Mouse (Mus musculus): ENCODE measurements around the gene Eif4enif1. TPM values are rescaled to one million over a fixed set of nuclear protein-coding genes. Genes with fewer than 3 reads are reported as not detected.
"Not testable (repeated sequence)": the region's sequence is repeated elsewhere in the genome, so short reads cannot be mapped to it uniquely, and the experiment has no call there.

The Eif4enif1 gene
- total RNA-seq, 2 experiments from 2014 or later, result 40.5 to 42.1 TPM

DNA sequence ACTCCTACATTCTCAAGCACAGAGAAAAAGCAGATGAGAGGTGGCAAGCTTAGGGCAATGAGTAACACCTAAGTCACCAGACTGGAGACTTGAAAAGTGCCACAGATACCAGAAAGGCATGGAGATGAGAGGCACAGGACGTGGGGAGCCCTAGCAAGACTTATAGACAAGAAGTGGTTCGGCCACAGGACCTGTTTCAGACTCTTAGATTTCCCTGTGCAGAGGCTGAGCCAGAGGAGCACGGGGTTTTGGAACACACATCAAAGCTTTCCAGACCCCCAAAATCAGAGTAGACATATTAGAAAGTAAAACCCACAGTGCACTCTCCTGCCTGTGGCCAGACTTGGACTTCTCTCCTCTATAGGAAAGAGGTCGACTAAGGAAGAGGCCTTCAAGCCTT is 20.9 kb upstream of the Eif4enif1 start:
- peak; percentile 68 to 82 for DNase-seq

DNA sequence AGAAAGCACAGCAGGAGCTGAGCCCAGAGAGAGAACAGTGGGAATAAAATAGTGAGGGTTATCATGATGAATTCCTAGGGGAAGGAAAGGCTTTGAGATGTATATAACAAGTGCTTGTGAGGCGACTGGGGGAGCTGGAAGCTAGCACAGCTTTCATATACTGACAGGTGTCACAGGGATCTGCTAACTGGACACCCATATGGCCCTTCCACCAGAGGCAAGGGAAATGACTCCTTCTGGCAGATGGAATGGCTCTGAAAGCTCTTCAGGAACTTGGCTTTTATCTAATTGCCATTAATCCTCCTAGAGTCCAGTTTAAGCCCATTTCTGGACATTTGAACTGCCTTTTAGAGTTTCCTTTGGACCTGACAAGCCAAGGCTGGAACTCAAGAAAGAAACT is 20.2 kb upstream of the Eif4enif1 start:
- not testable (repeated sequence) for DNase-seq

DNA sequence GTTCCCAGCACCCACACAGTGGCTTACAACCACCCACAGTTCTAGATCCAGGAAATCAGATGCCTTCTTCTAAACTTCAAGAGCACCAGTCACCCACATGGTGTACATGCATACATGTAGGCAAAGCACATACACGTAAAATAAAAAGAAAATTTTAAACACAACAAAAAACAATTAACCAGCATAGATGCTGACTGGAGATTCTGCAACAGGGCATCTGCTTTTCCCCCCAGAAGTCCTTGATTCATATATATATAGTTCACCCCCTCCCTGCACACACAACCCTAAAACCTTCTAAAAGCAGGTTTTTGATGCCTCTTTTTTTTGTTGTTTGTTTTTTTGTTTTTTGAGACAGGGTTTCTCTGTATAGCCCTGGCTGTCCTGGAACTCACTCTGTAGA is 19.5 kb upstream of the Eif4enif1 start:
- not testable (repeated sequence) for DNase-seq

DNA sequence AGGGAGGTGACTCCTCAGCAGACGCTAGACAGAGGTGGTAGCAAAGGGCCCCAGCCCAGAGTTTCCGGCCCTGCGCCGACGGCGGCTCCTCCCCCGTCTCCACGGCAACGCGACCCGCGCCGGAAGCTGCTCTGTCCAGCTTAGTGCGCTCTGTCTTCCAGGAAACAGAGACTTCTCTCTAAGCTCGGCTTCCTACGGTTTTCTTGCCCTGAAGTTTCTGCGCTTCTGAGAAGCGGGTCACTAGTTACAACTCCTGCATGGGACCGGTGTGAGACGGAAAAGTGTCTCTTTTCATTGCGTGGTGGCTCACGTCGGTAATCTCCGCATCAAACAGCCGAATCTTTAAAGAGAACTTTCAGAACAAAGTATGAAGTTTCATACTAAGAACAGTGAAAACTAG is 8.8 kb upstream of the Eif4enif1 start, which contains the start of gene Sfi1:
Gene Sfi1 (minus strand): TSS at position 101 of the 400 bp plus-strand sequence.
- DNase-seq, result no peak

DNA sequence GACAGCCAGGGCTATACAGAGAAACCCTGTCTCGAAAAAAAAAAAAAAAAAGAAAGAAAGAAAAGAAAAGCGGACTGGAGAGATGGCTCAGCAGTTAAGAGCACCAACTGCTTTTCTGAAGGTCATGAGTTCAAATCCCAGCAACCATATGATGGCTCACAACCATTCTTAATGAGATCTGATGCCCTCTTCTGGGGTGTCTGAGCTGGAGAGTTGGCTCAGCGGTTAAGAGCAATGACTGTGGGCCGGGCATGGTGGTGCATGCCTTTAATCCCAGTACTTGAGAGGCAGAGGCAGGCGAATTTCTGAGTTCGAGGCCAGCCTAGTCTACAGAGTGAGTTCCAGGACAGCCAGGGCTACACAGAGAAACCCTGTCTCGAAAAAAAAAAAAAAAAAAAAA is 1.6 kb upstream of the Eif4enif1 start:
- not testable (repeated sequence) for DNase-seq

DNA sequence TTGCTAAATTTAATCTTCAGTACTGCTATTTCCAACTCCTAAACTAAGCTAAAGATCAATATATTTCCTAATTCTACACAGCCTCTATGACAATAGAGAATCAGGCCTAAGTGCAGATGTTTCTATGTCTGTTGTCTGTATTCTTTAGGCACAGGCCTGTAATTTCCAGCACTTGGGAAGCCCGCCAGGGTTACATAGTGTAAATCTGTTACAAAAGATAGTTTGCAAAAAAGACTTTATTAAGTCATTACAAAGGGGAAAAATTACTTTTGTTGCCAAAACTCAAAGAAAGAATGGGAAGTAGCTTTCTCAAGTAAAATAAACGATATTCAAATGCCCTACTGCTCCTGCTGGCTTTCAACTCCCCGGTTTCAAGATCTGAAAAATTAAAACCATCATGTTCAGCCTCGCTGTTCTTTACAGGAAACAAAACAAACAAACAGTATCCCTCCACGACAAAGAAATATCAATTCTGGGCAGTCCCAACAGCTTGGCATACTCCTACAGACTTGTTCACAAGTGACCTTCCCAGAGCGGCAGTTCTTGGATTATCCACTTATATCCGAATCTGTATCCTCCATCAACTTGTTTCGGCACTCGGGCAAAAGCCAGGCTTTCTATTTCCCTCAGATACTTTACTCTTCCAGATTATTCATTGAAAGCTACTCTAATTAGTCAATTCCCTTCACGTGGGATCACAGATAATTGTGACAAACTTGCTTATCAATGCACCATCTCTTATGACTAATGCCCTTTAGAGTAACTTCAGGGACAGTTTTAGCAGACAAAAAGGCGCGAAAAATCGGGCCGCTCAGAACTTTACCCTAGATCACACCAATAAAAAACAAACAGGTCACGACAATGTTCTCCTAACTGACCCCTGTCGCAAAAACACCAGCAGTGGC is 614 bp upstream of the Eif4enif1 start:
- DNase-seq, result no peak

DNA sequence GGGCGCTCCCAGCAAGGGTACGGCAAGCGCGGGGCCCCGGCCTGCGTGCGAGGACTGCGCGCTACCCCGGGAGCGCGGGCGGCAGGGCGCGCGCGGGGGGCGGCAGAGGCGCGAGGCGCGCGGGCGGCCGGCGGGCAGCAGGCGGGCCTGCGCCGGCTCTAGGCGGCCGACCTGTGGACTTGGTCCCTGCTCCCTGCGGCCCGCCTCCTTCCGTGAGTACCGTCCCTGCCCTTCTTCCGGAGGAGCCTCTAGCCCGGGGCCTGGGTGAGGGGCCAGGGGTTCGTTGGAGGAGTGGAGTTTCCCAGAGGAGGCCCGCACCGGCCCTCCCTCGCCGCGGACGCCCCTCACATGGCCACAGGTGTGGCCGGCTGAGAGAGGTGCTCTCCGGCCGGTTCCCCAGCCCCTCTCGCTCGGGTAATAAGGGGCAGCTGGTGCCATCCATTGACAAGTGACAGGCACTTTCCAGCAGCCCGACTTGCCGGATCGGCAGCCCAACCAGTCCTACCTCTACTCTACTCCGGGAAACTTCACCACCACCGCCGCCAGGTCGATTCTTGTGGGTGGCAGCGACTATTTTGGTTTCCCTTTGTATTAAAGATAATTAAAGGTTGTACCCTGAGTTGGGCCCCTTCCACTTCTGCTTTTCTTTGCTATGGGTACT is 719 bp downstream of the Eif4enif1 start:
- peak; percentile 55 to 59 for DNase-seq

DNA sequence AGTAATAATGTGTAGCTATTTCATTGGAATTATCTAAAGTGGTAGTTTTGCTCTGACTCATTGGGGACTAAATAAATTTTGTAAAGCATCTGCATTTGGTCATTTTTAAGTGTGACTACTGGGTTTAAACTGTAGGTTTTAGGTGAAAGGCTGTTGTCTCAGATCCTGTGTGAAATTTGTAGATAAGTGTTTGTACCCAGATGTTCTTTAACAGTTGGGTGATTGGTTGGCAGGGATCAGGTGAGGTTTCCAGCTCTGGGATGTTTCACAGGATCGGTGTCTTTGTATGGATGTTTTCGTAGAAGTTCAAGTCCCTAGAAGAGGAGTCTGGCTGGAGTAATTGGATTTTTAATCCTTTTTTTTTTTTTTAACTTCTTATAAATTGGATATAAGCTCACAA is 1.6 kb downstream of the Eif4enif1 start:
- DNase-seq, result no peak

DNA sequence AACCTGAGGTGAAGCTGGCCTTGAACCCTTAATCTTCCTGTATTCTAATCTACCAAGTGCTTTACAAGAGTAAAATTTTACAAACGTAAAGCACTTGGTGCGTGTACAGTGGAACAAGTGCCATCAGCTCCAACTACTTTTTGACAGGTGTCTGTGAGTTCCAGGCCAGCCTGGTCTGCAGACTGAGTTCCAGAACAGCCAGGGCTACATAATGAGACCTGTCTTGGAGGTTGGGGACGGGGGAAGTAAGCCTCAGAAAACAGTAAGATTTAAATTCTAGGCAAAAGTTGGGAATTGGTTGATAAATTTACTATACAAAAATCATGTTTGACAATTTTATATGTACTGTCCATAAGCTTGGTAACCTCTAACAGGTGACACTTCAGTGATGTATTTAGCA is 3.0 kb downstream of the Eif4enif1 start:
- DNase-seq, result no peak

DNA sequence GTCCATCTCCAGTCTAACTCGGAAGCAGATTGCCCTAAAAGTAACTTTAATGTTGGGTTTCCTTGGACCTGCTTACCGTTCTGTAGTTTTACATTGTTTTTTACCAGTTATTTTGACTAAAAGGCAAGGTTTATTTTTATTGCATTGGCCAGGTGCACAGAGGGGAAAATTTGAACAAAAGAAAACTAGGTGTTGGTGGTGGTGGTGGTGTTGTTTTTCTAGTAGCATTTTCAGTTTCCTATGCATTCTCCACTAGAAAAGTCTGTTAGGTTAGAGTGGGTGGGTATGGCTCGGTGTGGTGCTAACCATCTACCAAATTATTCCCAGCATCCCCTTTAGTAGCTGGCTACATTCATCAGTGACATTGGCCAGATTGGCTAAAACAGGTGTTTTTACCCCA is 4.6 kb downstream of the Eif4enif1 start:
- no peak for DNase-seq

DNA sequence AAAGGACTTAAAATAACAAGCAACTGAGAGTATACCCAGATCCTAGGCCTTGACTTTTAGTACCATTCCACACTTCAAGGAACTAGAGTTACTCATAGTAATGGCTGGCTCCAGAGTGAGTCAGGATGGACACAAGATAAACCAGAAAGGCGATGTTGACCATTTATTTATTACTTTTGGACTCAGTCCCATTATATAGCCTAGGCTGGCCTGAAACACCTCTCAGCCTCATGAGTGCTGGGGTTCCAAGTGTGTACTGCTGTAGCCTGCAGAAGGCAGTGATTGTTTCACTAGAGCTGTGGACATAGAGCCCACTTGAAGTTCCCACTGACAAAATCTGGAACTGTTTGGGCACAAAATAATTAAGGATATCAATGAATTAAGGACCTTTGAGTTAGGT is 10.3 kb downstream of the Eif4enif1 start:
- no peak for DNase-seq

DNA sequence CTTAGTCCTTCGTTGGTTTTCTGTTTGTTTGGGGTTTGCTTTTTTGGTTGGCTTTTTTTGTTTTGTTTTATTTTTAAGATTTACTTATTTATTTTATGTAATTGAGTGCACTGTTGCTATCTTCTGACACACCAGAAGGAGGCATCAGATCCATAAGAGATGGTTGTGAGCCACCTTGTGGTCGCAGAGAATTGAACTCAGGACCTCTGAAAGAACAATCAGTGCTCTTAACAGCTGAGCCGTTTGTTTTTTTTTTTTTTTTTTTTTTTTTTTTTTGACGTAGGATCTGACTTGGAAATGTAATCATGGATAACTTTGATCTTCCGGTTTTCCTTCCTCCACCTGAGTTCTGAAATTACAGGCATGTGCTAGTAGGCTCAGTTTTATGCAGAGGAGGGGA is 20.9 kb downstream of the Eif4enif1 start:
- DNase-seq, result no peak

DNA sequence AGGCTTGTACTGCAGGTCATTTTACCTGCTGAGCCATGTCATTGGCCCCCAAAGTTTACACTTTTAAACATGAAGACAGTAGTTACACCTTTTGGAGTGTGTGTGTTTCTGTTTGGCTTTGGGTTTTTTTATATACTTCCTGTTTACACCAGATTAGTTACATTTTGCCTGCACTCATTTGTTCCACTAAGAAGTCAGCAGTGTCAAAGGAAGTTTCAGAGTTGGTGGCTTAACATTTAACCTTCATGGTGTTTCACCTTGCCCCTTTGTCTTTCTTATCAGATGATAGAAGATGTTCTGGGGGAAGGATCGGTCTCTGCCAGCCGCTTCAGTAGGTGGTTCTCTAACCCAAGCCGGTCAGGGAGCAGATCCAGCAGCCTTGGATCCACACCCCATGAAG is 24.9 kb downstream of the Eif4enif1 start:
- DNase-seq, result no peak

DNA sequence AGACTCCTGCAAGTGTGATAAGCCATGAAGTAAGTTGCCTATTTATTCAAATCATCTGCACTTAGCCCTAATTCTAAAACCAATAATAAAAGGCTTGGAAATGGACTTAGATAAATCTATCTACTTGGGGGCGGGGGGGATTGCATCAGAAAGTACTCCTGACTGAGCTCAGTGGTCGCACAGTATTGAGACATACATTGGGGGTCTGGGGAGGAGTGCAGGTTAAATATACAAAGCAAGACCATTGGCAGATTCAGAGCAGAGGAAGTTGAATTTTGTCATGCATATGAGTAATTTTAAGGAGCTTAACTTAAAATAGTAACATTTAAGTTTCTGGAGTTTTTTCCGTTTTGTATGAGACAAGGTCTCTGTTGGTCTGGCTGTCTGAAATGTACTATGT is 30.1 kb downstream of the Eif4enif1 start:
- no peak for DNase-seq

DNA sequence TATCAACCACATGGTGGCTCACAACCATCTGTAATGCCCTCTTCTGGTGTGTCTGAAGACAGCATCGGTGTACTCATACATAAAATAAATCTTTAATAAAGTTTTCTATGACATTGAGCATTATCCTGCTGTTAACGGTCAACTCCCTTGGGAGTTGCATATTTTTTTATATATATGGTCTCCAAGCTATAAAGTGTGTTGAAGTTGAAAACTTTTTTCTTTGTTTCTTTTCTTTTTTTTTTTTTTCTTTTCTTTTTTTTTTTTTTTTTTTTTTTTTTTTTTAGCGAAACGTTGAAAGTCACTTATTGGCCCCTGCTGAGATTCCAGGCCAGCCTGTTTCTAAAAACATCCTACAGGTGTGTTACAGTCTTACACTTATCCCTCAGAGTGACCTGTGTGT is 31.5 kb downstream of the Eif4enif1 start:
- no peak for DNase-seq

DNA sequence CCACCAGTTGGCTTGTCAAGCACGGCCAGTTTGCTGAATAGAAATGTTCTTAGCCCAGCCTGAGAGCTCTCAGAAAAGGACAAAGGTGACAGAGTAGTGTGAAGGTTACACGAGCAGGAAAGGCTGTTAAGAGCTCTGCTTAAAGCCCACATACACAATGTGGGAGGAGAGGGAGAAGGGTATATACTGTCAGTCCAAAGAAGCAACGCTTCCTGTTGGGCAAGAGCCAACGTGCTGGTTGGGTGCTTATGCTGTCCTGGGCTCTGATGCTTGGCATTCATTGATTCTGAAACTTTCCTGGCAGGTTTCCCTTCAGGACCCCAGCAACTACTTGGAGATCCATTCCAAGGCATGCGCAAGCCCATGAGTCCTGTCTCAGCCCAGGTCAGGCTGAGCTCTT is 33.1 kb downstream of the Eif4enif1 start:
- DNase-seq, result no peak

DNA sequence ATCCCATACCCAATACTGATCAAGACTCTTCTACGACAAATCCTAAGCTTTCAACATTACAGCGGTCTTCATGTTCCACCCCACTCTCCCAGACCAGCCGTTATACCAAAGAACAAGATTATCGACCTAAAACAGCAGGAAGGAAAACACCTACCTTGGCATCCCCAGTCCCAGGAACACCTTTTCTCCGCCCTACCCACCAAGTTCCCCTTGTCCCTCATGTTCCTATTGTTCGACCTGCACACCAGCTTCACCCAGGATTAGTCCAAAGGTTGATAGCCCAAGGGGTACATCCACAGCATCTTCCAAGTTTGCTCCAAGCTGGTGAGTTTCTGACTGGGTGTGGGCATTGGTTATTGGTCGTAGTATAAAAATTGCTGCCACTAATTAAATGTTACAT is 40.2 kb downstream of the Eif4enif1 start:
- DNase-seq, result no peak

DNA sequence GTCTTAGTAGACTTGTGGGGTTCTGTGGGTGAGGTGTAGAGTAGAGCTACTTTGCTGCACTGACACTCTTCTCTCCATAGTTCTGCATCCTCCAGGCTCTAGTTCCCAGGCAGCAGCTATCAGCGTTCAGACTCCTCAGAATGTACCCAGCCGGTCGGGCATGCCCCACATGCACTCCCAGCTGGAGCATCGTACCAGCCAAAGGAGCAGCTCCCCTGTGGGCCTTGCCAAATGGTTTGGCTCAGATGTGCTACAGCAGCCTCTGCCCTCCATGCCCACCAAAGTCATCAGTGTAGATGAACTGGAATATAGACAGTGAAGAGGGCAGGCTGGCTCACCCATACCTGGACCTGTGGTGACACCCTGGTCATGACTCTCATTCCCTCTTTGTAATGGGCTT is 41.6 kb downstream of the Eif4enif1 start:
- no peak for DNase-seq

DNA sequence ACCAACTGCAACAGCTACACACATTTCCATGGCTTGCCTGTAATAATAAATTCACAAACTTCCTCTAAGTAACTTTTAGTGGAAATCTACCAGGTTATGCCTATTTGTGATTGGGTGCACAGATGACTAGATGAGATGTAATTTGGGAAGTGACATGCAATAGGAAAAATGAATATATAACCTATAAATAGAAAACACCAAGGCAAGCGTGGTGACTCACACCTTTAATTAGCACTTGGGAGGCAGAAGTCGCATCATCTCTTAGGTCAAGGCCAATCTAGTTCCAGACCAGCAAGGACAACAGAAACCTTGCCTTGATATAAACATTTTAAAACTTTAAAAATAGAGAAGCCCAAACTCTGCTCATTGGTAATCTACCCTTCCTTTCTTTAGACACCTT is 45.2 kb downstream of the Eif4enif1 start:
- no peak for DNase-seq

DNA sequence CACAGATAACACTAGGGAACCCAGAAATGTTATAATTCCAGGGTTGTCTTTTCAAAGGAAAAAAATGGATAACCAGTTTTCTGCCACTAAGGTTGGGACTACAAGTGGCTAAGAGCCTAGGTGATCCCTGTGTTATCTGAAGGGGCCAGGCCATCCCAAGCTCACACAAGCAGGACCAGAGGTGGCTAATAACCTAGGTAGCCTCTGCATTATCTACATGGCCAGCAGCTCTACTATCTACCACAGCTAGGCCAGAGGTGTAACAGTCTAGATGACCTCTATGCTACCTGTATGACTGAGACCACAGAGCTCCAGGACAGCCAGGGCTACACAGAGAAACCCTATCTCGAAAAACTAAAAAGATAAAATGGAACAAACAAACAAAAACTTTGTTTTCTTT is 57.3 kb downstream of the Eif4enif1 start:
- no peak for DNase-seq

DNA sequence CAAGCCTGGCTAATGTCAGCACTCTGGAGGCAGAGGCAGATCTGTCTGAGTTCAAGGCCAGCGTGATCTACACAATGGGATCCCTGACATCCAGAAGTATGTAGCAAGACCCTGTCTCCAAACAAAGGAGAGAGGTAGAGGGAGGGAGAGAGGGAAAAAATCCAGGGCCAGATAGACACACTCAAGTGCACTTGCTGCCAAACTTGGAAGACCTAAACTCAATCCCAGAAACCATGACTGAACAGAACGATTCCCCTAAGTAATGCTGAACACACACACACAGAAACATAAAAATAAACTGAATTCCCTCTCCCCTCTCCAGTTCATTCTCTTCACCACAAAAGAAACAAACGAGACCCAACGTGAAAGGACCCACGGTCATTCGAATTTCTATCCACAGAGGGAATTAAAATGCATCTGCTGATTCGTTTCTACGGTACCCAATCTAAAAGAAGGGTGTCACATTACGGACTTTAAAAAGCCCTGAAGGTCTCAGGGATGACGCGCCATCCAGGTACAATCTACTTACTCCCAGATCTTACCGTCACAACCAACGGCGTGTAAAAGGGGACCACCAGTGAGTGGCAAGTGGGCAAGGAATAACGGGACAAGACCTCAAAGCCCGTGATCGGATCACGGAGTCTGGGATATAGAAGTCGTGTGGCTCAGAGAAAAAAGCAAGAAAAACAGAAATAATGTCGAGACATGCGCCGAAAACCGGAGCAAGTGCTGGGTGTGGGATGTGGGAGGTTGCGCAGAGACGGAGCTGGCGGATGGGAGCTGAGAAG is 63.3 kb downstream of the Eif4enif1 start:
- DNase-seq, result no peak

DNA sequence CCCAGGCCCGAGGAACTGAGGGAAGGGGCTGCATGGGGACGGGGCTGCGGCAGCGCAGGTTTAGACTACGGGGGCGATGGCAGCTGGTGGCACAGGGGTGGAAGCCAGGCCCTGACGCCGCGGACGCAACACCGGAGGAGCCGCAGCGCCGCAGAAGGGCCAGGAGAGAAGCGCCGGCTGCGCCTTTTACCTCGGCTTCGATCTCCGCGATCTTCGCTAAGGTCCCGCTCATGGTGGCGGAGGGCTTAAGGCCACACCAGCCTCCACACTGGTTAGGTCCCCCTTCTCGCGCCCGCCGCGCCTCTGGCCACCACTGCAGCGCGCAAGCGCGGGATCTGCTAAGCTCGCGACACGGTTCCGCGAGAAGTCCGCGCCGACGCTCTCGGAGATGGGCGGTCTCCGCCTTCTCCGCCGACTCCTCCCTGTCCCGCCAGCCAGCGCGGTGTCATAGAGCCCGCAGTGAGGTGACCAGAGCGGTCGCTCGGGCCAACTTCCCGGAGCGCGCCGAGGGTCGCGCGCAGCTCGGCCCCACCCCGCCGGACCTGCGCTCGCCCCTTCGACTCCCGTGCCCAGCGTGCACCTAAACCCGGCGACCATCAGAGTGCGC is 64.0 kb downstream of the Eif4enif1 start, which contains the start of gene Drg1:
Gene Drg1 (minus strand): TSS at position 337 of the 607 bp plus-strand sequence.
- peak; percentile 94 to 97 for DNase-seq

All from heart, adult 18-20 months (tissue).